Mouse (Mus musculus): Measurements from ENCODE around the gene Dusp23.

DNA sequence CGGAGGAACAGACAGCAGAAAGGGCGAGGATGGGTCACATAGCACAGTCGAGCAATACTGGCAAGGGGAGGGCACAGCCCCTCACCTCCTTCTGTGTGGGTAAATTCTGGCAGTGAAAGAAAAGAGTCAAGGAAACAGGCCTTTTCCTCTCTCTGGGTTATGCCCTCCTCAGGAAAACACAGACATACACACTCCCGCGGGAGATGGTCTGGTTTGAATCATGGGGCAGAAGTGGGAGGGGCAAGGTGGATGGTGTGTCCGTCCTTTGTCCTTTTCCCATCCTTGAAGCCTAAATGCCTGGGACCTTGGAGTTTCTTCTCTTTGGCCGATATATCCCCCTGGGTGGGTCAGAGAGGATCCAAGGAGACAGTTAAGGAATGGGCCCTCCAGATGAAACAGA is 2.9 kb downstream of the Dusp23 start:
- no peak for TF ChIP-seq POLR2A (IDR thresholded peaks at IDR 0.05; ENCODE audit: borderline replicate concordance, low read depth, low read length)
- no peak for TF ChIP-seq CTCF (IDR thresholded peaks at IDR 0.05; ENCODE audit: low read depth, low read length)

Data from bone marrow macrophage, adult 2 months (primary cell).